Mouse (Mus musculus): ENCODE measurements around the gene Itpkb.
A peak's percentile ranks its signal among the peaks of the same experiment; 100 is the strongest.

Gene Itpkb

GRCm38 (mm10) chr1:180345098-180345497 lies 14.8 kb downstream of the Itpkb start:
- DNase-seq, result no peak

GRCm38 (mm10) chr1:180347059-180347458 lies 16.8 kb downstream of the Itpkb start:
- DNase-seq, result no peak

GRCm38 (mm10) chr1:180347907-180348306 lies 17.6 kb downstream of the Itpkb start:
- no peak for DNase-seq

DNA sequence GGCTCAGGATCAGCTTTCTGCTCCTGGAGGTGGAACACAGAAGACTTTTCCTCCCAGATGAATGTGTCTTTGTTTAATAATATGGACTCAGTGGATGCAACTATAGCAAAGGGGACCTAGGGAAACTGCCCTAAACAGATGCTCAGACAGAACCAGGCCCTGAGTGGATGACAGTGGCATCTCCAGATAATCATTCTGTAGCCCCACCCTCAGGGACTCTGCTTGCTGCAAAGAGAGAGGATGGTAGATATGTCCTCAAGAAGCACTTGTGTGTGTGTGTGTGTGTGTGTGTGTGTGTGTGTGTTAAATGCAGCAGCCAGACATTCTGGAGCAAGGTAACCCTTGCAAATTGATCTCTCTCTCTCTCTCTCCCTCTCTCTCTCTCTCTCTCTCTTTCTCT lies 18.8 kb downstream of the Itpkb start:
- no peak for DNase-seq

GRCm38 (mm10) chr1:180352258-180352657 lies 22.0 kb downstream of the Itpkb start:
- no peak for DNase-seq

DNA sequence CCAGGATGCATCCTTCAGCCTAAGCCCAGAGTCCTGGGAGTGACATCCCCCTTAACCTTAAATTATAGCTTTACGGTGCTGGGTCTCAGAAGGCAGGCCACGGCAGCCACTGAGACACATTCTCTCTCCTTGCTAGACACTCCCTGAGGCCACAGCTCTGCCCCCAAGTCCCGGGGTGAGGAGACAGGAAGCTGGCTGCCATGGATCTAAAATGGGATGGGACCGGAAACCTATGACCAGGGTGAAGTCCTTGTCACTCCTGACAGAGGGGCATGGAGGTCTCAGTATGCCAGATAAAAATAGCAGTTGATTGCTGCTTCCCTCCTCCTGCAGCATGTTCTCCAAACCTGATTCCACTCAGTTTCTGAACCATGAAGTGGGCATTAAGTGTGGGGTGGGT lies 23.8 kb downstream of the Itpkb start:
- no peak for DNase-seq

GRCm38 (mm10) chr1:180354976-180355730 lies 24.9 kb downstream of the Itpkb start:
- DNase-seq, result no peak

GRCm38 (mm10) chr1:180356176-180356575 lies 25.9 kb downstream of the Itpkb start:
- DNase-seq, result no peak

GRCm38 (mm10) chr1:180356857-180357256 lies 26.6 kb downstream of the Itpkb start:
- DNase-seq, result no peak

DNA sequence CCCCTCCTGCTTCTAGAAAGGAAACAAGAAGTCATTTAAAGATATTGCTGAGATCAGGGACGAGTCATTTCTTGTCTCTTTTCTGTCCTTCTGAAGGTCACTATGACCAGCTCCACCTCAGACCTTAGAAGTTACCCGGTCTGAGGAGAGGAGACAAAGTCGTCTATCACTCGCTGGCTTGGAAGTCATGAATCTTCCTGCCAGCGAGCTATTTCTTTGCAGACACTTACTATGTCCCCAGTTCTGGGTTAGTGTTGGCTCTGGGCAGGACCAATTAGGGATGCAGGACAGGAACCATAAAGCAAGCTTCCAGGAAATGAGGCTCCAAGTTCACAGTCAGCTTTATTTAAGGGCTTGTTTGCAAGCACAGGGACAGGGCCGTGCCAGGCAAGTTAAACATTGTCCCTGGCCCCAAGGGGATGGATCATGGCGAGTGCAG lies 27.6 kb downstream of the Itpkb start:
- no peak for DNase-seq

- no peak for DNase-seq
These were observed 28.2 kb downstream of the Itpkb start for GRCm38 (mm10) chr1:180358466-180358865.

GRCm38 (mm10) chr1:180359311-180359710 lies 29.0 kb downstream of the Itpkb start:
- no peak for DNase-seq

GRCm38 (mm10) chr1:180362176-180362575 lies 31.9 kb downstream of the Itpkb start:
- DNase-seq, result no peak

DNA sequence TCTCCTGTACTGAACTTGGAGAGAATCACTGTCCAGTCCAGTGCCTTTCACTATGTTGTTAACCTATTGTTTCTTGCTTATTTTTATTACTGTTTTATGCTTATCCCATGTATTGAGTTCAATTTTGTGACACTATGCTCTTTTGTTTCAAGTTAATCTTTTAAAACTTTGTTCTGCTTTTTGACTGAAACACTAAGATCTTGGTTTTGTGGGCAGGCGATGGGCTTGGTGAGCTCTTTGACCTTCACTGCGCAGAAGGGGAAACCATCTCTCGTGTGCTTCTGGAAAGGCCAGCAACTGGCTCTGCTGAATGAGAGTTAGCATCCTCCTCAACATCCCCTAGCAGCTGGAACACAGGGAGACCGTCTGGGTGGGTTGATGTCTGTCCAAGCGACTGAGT lies 32.6 kb downstream of the Itpkb start:
- DNase-seq, result no peak

DNA sequence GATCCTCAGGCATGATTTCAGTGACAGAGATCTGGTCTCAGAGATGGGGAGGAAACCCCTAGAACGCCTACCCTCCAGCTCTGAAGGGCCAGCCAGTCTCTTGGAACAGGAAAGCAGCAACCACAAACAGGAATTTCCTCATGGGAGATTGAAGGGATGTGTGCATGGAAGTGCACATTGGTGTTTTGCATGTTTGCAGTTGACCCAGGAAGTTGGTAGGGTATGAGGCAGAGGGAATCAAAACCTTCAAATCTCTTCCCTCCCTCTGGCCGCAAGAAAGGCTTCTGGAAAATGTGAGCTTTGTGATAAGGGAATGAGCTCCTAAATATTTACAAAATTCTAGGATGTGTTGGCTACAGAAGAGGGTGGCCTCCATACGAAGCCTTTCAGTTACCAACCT lies 33.0 kb downstream of the Itpkb start:
- DNase-seq, result no peak

GRCm38 (mm10) chr1:180364005-180364404 lies 33.7 kb downstream of the Itpkb start:
- no peak for DNase-seq

DNA sequence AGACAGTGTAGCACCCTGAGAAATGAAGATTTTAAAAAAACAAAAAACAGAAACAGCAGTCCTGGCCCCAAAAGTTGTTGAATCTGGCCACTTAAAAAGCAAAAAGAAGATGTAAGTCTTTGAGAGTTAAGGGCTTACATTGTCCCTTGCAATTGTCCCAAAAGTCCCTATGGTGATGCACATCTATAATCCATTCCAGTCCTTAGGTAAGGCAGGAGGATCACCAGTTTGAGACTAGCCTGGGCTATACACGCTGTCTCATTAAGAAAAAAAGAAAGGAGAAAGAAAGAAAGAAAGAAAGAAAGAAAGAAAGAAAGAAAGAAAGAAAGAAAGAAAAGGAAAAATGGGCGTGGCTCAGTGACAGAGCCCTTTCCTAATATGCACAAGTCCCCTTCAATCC lies 34.4 kb downstream of the Itpkb start:
- DNase-seq, result no peak

DNA sequence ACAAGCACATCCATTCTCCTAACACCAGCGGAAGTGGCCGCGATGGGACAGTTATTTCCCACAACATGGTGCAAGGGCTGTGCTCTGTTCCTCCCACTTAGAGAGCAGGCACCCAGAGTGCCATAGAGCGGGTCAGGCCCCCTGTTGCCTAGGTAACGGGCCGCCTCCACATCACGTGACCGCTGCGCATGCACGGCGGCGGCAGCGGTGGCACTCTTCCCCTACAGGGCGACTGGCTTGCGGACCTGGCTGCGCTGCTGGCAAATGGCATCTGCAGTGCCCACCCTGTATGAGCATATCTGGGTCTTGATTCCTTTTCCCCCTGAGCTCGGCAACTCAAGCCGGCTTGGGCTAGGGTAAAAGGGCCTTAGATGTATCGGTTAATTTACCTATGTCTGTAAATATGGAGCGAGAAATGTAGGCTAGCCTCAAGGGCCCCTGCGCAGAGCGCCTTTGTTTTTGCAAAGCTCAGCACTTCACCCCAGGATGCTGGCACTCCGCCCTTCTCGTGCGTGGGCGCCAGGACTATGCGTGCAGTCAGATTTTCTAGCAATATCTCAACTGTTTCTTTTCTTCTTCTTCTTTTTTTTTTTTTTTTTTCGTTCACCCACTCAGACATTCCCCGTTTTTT lies 35.0 kb downstream of the Itpkb start:
- DNase-seq, result peak; percentile 96

GRCm38 (mm10) chr1:180365983-180366811 lies 35.9 kb downstream of the Itpkb start:
- peak; percentile 34 for DNase-seq

DNA sequence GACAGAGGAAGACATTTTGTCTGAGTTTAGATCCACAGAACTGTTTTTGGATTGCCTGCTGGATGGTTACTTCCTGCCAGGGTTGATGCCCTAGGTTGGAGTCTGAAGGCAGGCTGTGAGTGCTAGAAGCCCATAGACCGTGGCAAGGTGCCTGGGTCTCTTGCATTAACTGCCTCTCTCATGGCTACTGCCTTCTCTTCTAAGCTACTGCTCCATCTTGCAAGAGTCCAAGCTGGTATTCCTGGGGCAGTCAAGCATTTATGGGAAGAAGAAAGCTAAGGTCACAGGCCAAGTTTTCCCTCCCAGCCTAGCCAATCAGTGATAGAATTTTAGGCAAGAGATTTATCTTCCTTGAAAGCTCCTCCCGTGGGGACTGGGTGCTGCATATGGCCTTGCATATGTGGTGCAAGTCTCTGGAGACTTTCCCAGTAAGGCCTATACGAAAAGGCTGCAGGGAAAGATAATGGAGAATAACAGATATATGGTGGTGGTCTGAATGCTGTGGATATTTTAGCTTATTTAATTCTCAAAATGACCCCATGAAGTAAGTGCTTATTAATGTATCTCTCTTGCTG lies 36.8 kb downstream of the Itpkb start:
- no peak for DNase-seq

GRCm38 (mm10) chr1:180367626-180368025 lies 37.3 kb downstream of the Itpkb start:
- no peak for DNase-seq

GRCm38 (mm10) chr1:180368112-180368511 lies 37.8 kb downstream of the Itpkb start:
- no peak for DNase-seq

- DNase-seq, result peak; percentile 12
These were observed 38.4 kb downstream of the Itpkb start for GRCm38 (mm10) chr1:180368646-180369045.

Data from retina, postnatal 1 day (tissue).